In genomic region chr8:84076849-84077248, GRCm38 (mm10) we compare ENCODE assay signal across 18 mouse cellular contexts. TPM values are rescaled to one million over a fixed set of nuclear protein-coding genes. Genes with fewer than 3 reads are reported as not detected.
"Had no signal": no experiment of that assay in that cellular context is flagged by ENCODE, and none has a peak within 500 bp of the region (broad histone marks: within the 10 kb centered on the region; RNA-seq: fewer than 3 reads in every experiment).

No protein-coding gene starts in this region.

- H3K27ac ChIP-seq: liver, embryonic 15.5 days; midbrain, embryonic 13.5 days had no signal

- H3K4me3 ChIP-seq: liver, embryonic 15.5 days; midbrain, embryonic 13.5 days had no signal

- ATAC-seq: lung, postnatal 0 days; midbrain, embryonic 13.5 days had no signal

- H3K9ac ChIP-seq: liver, embryonic 15.5 days; midbrain, embryonic 13.5 days had no signal

- H3K9me3 ChIP-seq: liver, embryonic 15.5 days; midbrain, embryonic 13.5 days had no signal

- H3K27me3 ChIP-seq: liver, embryonic 15.5 days; midbrain, embryonic 13.5 days had no signal

- H3K4me2 ChIP-seq: liver, embryonic 11.5 days; liver, embryonic 15.5 days; midbrain, embryonic 13.5 days had no signal

- DNase-seq: kidney, adult 9 months; kidney, postnatal 36 days; layer of hippocampus, adult 9-11 months; lung, adult 2 months; lung, postnatal 36 days; right cerebral cortex, adult 18-20 months; right cerebral cortex, postnatal 25 days; thymus, adult 18-20 months; thymus, postnatal 14 days had no signal

RNA-seq across cellular contexts. Expression of gene Rln3, which starts 32.0 kb away (rescaled TPM):
- total RNA-seq: layer of hippocampus, adult 18-20 months; left cerebral cortex, postnatal 36 days; megakaryocyte progenitor cell, adult 5-6 weeks had no signal
- polyA plus RNA-seq: limb, embryonic 14.5 days; liver, embryonic 11.5 days; midbrain, embryonic 13.5 days; stomach, embryonic 14.5 days had no signal
